Mouse (Mus musculus): ENCODE results near the gene Trmt13. TPM values are rescaled to one million over a fixed set of nuclear protein-coding genes. Genes with fewer than 3 reads are reported as not detected.

Trmt13 gene
- polyA plus RNA-seq, 1 experiment from 2014 or later = 29.1 TPM

GRCm38 (mm10) chr3:116650698-116651097, 36.3 kb upstream of the Trmt13 start:
- Histone ChIP-seq H3K36me3 (peaks cover 24% of the 10 kb centered on the region), H3K9me3 (replicated peaks) (no peaks in the 10 kb centered on the region), H3K4me3 (replicated peaks) (no peak overlapping the region), H3K9ac (replicated peaks) (no peak overlapping the region), H3K27ac (replicated peaks) (no peak overlapping the region), H3K4me1 (peaks cover 11% of the 10 kb centered on the region), H3K4me2 (no peak overlapping the region), H3K27me3 (replicated peaks) (no peaks in the 10 kb centered on the region)
- 98% methylated on average over 9 of the region's 9 CpGs for WGBS
- no peak for ATAC-seq (ENCODE audit: low FRiP score)

- no peaks in the 10 kb centered on the region for H3K9me3 ChIP-seq (replicated peaks)
- no peak overlapping the region for H3K9ac ChIP-seq (replicated peaks)
- no peaks in the 10 kb centered on the region for H3K27me3 ChIP-seq (replicated peaks)
- no peak overlapping the region for H3K4me3 ChIP-seq (replicated peaks)
- no peak overlapping the region for H3K4me2 ChIP-seq
- peaks cover 11% of the 10 kb centered on the region for H3K4me1 ChIP-seq
- WGBS = 96% methylated on average over 7 of the region's 7 CpGs
- peaks cover 39% of the 10 kb centered on the region for H3K36me3 ChIP-seq
- ATAC-seq (ENCODE audit: low FRiP score) = no peak
- no peak overlapping the region for H3K27ac ChIP-seq (replicated peaks)
Observed at GRCm38 (mm10) chr3:116648805-116649204, 34.4 kb upstream of the Trmt13 start.

- ATAC-seq (ENCODE audit: low FRiP score) = no peak
- WGBS = 91% methylated on average over 1 of the region's 1 CpGs
- Histone ChIP-seq H3K4me1 (no peaks in the 10 kb centered on the region), H3K9me3 (replicated peaks) (no peaks in the 10 kb centered on the region), H3K27me3 (replicated peaks) (no peaks in the 10 kb centered on the region), H3K9ac (replicated peaks) (no peak overlapping the region), H3K27ac (replicated peaks) (no peak overlapping the region), H3K36me3 (peaks cover 59% of the 10 kb centered on the region), H3K4me2 (no peak overlapping the region), H3K4me3 (replicated peaks) (no peak overlapping the region)
Observed at GRCm38 (mm10) chr3:116646387-116646786, 32.0 kb upstream of the Trmt13 start.

- H3K4me2 ChIP-seq = no peak overlapping the region
- H3K36me3 ChIP-seq = peaks cover 85% of the 10 kb centered on the region
- H3K9me3 ChIP-seq (replicated peaks) = no peaks in the 10 kb centered on the region
- H3K4me3 ChIP-seq (replicated peaks) = no peak overlapping the region
- no peak overlapping the region for H3K27ac ChIP-seq (replicated peaks)
- no peaks in the 10 kb centered on the region for H3K27me3 ChIP-seq (replicated peaks)
- ATAC-seq (ENCODE audit: low FRiP score) = no peak
- H3K9ac ChIP-seq (replicated peaks) = no peak overlapping the region
- WGBS = 96% methylated on average over 2 of the region's 2 CpGs
- H3K4me1 ChIP-seq = no peaks in the 10 kb centered on the region
Observed at GRCm38 (mm10) chr3:116642373-116642772, 28.0 kb upstream of the Trmt13 start.

GRCm38 (mm10) chr3:116641811-116642371, 27.5 kb upstream of the Trmt13 start:
- Histone ChIP-seq H3K9me3 (replicated peaks) (no peaks in the 10 kb centered on the region), H3K9ac (replicated peaks) (no peak overlapping the region), H3K27ac (replicated peaks) (no peak overlapping the region), H3K4me3 (replicated peaks) (no peak overlapping the region), H3K36me3 (peaks cover 88% of the 10 kb centered on the region), H3K4me1 (no peaks in the 10 kb centered on the region), H3K27me3 (replicated peaks) (no peaks in the 10 kb centered on the region), H3K4me2 (no peak overlapping the region)
- WGBS = 92% methylated on average over 6 of the region's 6 CpGs
- ATAC-seq (ENCODE audit: low FRiP score) = no peak

GRCm38 (mm10) chr3:116640024-116640423, 25.6 kb upstream of the Trmt13 start:
- Histone ChIP-seq H3K4me2 (no peak overlapping the region), H3K27ac (replicated peaks) (no peak overlapping the region), H3K36me3 (peaks cover 87% of the 10 kb centered on the region), H3K9me3 (replicated peaks) (no peaks in the 10 kb centered on the region), H3K9ac (replicated peaks) (no peak overlapping the region), H3K27me3 (replicated peaks) (no peaks in the 10 kb centered on the region), H3K4me3 (replicated peaks) (no peak overlapping the region), H3K4me1 (no peaks in the 10 kb centered on the region)
- WGBS = 86% methylated on average over 1 of the region's 1 CpGs
- ATAC-seq (ENCODE audit: low FRiP score) = no peak

- Histone ChIP-seq H3K9ac (replicated peaks) (no peak overlapping the region), H3K27ac (replicated peaks) (no peak overlapping the region), H3K4me3 (replicated peaks) (no peak overlapping the region), H3K27me3 (replicated peaks) (no peaks in the 10 kb centered on the region), H3K36me3 (peaks cover 91% of the 10 kb centered on the region), H3K9me3 (replicated peaks) (no peaks in the 10 kb centered on the region), H3K4me1 (no peaks in the 10 kb centered on the region), H3K4me2 (no peak overlapping the region)
- 89% methylated on average over 7 of the region's 7 CpGs for WGBS
- no peak for ATAC-seq (ENCODE audit: low FRiP score)
Observed at GRCm38 (mm10) chr3:116638572-116638971, 24.2 kb upstream of the Trmt13 start.

- Histone ChIP-seq H3K4me3 (replicated peaks) (no peak overlapping the region), H3K4me1 (no peaks in the 10 kb centered on the region), H3K4me2 (no peak overlapping the region), H3K27ac (replicated peaks) (no peak overlapping the region), H3K27me3 (replicated peaks) (no peaks in the 10 kb centered on the region), H3K36me3 (peaks cover 89% of the 10 kb centered on the region), H3K9me3 (replicated peaks) (no peaks in the 10 kb centered on the region), H3K9ac (replicated peaks) (no peak overlapping the region)
- WGBS = 86% methylated on average over 9 of the region's 9 CpGs
- ATAC-seq (ENCODE audit: low FRiP score) = no peak
Observed at GRCm38 (mm10) chr3:116637693-116638476, 23.5 kb upstream of the Trmt13 start.

GRCm38 (mm10) chr3:116635799-116636198, 21.4 kb upstream of the Trmt13 start:
- no peaks in the 10 kb centered on the region for H3K9me3 ChIP-seq (replicated peaks)
- 69% methylated on average over 5 of the region's 5 CpGs for WGBS
- H3K4me3 ChIP-seq (replicated peaks) = no peak overlapping the region
- H3K27ac ChIP-seq (replicated peaks) = no peak overlapping the region
- peaks cover 86% of the 10 kb centered on the region for H3K36me3 ChIP-seq
- H3K4me2 ChIP-seq = no peak overlapping the region
- no peaks in the 10 kb centered on the region for H3K4me1 ChIP-seq
- H3K27me3 ChIP-seq (replicated peaks) = no peaks in the 10 kb centered on the region
- ATAC-seq (ENCODE audit: low FRiP score) = no peak
- no peak overlapping the region for H3K9ac ChIP-seq (replicated peaks)

GRCm38 (mm10) chr3:116634853-116635252, 20.5 kb upstream of the Trmt13 start:
- H3K27me3 ChIP-seq (replicated peaks) = no peaks in the 10 kb centered on the region
- no peak overlapping the region for H3K4me2 ChIP-seq
- ATAC-seq (ENCODE audit: low FRiP score) = no peak
- WGBS = 95% methylated on average over 8 of the region's 8 CpGs
- peaks cover 81% of the 10 kb centered on the region for H3K36me3 ChIP-seq
- no peak overlapping the region for H3K9ac ChIP-seq (replicated peaks)
- no peaks in the 10 kb centered on the region for H3K9me3 ChIP-seq (replicated peaks)
- no peak overlapping the region for H3K27ac ChIP-seq (replicated peaks)
- no peak overlapping the region for H3K4me3 ChIP-seq (replicated peaks)
- H3K4me1 ChIP-seq = no peaks in the 10 kb centered on the region

- WGBS = 64% methylated on average over 3 of the region's 3 CpGs
- Histone ChIP-seq H3K4me3 (replicated peaks) (no peak overlapping the region), H3K4me2 (no peak overlapping the region), H3K9me3 (replicated peaks) (no peaks in the 10 kb centered on the region), H3K9ac (replicated peaks) (no peak overlapping the region), H3K27ac (replicated peaks) (no peak overlapping the region), H3K4me1 (no peaks in the 10 kb centered on the region), H3K27me3 (replicated peaks) (no peaks in the 10 kb centered on the region), H3K36me3 (peaks cover 74% of the 10 kb centered on the region)
- ATAC-seq (ENCODE audit: low FRiP score) = no peak
Observed at GRCm38 (mm10) chr3:116634091-116634490, 19.7 kb upstream of the Trmt13 start.

GRCm38 (mm10) chr3:116632971-116633370, 18.6 kb upstream of the Trmt13 start:
- Histone ChIP-seq H3K9ac (replicated peaks) (no peak overlapping the region), H3K4me2 (no peak overlapping the region), H3K9me3 (replicated peaks) (no peaks in the 10 kb centered on the region), H3K4me1 (no peaks in the 10 kb centered on the region), H3K36me3 (peaks cover 63% of the 10 kb centered on the region), H3K4me3 (replicated peaks) (no peak overlapping the region), H3K27ac (replicated peaks) (no peak overlapping the region), H3K27me3 (replicated peaks) (no peaks in the 10 kb centered on the region)
- ATAC-seq (ENCODE audit: low FRiP score) = no peak
- 94% methylated on average over 3 of the region's 3 CpGs for WGBS

All from neural tube, embryonic 15.5 days (tissue).